Mouse (Mus musculus): ENCODE results near the gene Sap30. TPM values are rescaled to one million over a fixed set of nuclear protein-coding genes. Genes with fewer than 3 reads are reported as not detected.

The Sap30 gene
- 20.5 TPM for polyA plus RNA-seq (2012; fragmentation: generic; extraction: Trizol)
- long read RNA-seq, experiment 1, transcript Sap30-201 (4 exons, 1,178 nt), result major isoform, 54 of 57 reads
- long read RNA-seq, experiment 1, partial matches to known transcripts, result 1 of 57 reads
- long read RNA-seq, experiment 1, other reads (novel, unspliced or antisense), result 2 of 57 reads
- long read RNA-seq, experiment 2, transcript Sap30-201 (4 exons, 1,178 nt), result major isoform, 31 of 33 reads
- long read RNA-seq, experiment 2, partial matches to known transcripts, result 0 of 33 reads
- long read RNA-seq, experiment 2, other reads (novel, unspliced or antisense), result 2 of 33 reads

- Histone ChIP-seq H3ac (ENCODE audit: control insufficient read depth, insufficient read length, low read depth) (peak within 1 kb of the TSS; percentile 63), H3K79me3 (ENCODE audit: low read depth) (peaks cover 7% of the 10 kb centered on the region), H3K27me3 (ENCODE audit: control insufficient read depth, insufficient read depth, insufficient read length) (no peaks in the 10 kb centered on the region), H3K79me2 (ENCODE audit: control insufficient read depth, insufficient read depth) (peaks cover 19% of the 10 kb centered on the region), H3K4me3 (ENCODE audit: insufficient read depth, poor library complexity, severe bottlenecking) (peak within 1 kb of the TSS; percentile 79), H3K36me3 (ENCODE audit: control insufficient read depth, insufficient read depth) (peaks cover 27% of the 10 kb centered on the region)
- peak; percentile 49 for TF ChIP-seq MAX (IDR thresholded peaks at IDR 0.05)
- TF ChIP-seq MYOG (IDR thresholded peaks at IDR 0.05; ENCODE audit: control insufficient read depth, extremely low read depth, insufficient read length), result no peak
- TF ChIP-seq MYOD1 (IDR thresholded peaks at IDR 0.05; ENCODE audit: control insufficient read depth, insufficient read length, low read depth), result no peak
- TF ChIP-seq CTCF (IDR thresholded peaks at IDR 0.05; ENCODE audit: control insufficient read depth, insufficient read depth, insufficient read length), result no peak
- TF ChIP-seq CEBPB (IDR thresholded peaks at IDR 0.05; ENCODE audit: low read depth), result no peak
- TF ChIP-seq FOSL1 (IDR thresholded peaks at IDR 0.05; ENCODE audit: insufficient read depth, low read length, poor library complexity, severe bottlenecking), result no peak
- peak; percentile 3 for TF ChIP-seq USF1 (IDR thresholded peaks at IDR 0.05; ENCODE audit: low read depth)
These were observed at the start of gene Sap30 for GRCm38 (mm10) chr8:57487441-57488155. TSS of gene Sap30 (minus strand) at chr8:57487860.

DNA sequence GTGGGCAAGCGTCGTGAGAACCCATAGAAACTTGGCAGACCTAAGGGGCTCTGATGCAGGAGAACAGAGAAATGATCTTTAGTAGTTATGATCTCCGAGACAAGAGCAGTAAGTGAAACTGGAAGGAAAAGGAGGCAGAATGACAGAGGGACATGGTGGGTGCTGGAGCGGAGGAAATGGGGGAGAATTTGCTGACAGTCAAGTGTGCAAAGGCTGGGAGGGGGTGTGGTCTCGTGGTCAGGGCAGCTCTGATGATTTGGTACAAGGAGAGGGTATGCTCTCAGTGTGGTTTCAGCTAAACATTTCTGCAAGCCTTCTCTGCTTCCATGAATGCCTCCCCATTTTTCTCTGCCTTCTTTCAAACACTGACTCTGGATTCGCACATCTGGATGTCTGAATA lies 48.5 kb upstream of the Sap30 start:
- Histone ChIP-seq H3K79me3 (ENCODE audit: low read depth) (no peaks in the 10 kb centered on the region), H3K4me3 (ENCODE audit: insufficient read depth, poor library complexity, severe bottlenecking) (no peak overlapping the region), H3K79me2 (ENCODE audit: control insufficient read depth, insufficient read depth) (no peaks in the 10 kb centered on the region), H3K36me3 (ENCODE audit: control insufficient read depth, insufficient read depth) (peaks cover 22% of the 10 kb centered on the region), H3K27me3 (ENCODE audit: control insufficient read depth, insufficient read depth, insufficient read length) (no peaks in the 10 kb centered on the region), H3ac (ENCODE audit: control insufficient read depth, insufficient read length, low read depth) (no peak overlapping the region)
- TF ChIP-seq CEBPB (IDR thresholded peaks at IDR 0.05; ENCODE audit: low read depth), result no peak
- no peak for TF ChIP-seq FOSL1 (IDR thresholded peaks at IDR 0.05; ENCODE audit: insufficient read depth, low read length, poor library complexity, severe bottlenecking)
- TF ChIP-seq USF1 (IDR thresholded peaks at IDR 0.05; ENCODE audit: low read depth), result no peak

DNA sequence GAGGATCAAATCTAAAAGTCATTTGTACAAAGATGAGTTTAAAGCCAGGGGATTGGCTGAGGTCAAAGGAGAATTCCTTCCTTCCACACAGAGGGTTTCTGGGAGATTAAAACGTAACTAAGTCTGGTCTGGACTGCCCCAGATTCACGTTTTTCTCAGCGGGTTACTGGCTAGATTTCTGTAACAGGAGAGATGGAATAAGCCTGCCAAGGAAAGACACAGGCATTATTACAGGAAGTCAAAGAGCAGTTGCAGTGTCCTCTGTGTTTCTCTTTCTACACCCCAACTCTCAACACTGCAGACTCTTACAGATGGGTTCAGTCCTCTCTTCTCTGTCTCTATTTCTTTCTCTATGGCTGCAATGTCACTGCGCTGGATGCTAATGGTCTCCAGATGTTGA lies 46.8 kb upstream of the Sap30 start:
- Histone ChIP-seq H3K79me3 (ENCODE audit: low read depth) (no peaks in the 10 kb centered on the region), H3K4me3 (ENCODE audit: insufficient read depth, poor library complexity, severe bottlenecking) (no peak overlapping the region), H3K79me2 (ENCODE audit: control insufficient read depth, insufficient read depth) (no peaks in the 10 kb centered on the region), H3K27me3 (ENCODE audit: control insufficient read depth, insufficient read depth, insufficient read length) (no peaks in the 10 kb centered on the region), H3ac (ENCODE audit: control insufficient read depth, insufficient read length, low read depth) (no peak overlapping the region), H3K36me3 (ENCODE audit: control insufficient read depth, insufficient read depth) (peaks cover 22% of the 10 kb centered on the region)
- TF ChIP-seq MAX (IDR thresholded peaks at IDR 0.05) (no peak), MYOG (IDR thresholded peaks at IDR 0.05; ENCODE audit: control insufficient read depth, extremely low read depth, insufficient read length) (no peak), FOSL1 (IDR thresholded peaks at IDR 0.05; ENCODE audit: insufficient read depth, low read length, poor library complexity, severe bottlenecking) (no peak), CEBPB (IDR thresholded peaks at IDR 0.05; ENCODE audit: low read depth) (no peak), MYOD1 (IDR thresholded peaks at IDR 0.05; ENCODE audit: control insufficient read depth, insufficient read length, low read depth) (no peak)

GRCm38 (mm10) chr8:57533106-57533505 lies 45.4 kb upstream of the Sap30 start:
- no peaks in the 10 kb centered on the region for H3K79me3 ChIP-seq (ENCODE audit: low read depth)
- H3K4me3 ChIP-seq (ENCODE audit: insufficient read depth, poor library complexity, severe bottlenecking), result no peak overlapping the region
- peaks cover 22% of the 10 kb centered on the region for H3K36me3 ChIP-seq (ENCODE audit: control insufficient read depth, insufficient read depth)
- no peak for TF ChIP-seq CTCF (IDR thresholded peaks at IDR 0.05; ENCODE audit: control insufficient read depth, insufficient read depth, insufficient read length)
- no peak for TF ChIP-seq USF1 (IDR thresholded peaks at IDR 0.05; ENCODE audit: low read depth)
- TF ChIP-seq MYOG (IDR thresholded peaks at IDR 0.05; ENCODE audit: control insufficient read depth, extremely low read depth, insufficient read length), result no peak
- TF ChIP-seq MAX (IDR thresholded peaks at IDR 0.05), result no peak
- no peak for TF ChIP-seq FOSL1 (IDR thresholded peaks at IDR 0.05; ENCODE audit: insufficient read depth, low read length, poor library complexity, severe bottlenecking)
- TF ChIP-seq CEBPB (IDR thresholded peaks at IDR 0.05; ENCODE audit: low read depth), result no peak
- no peak for TF ChIP-seq MYOD1 (IDR thresholded peaks at IDR 0.05; ENCODE audit: control insufficient read depth, insufficient read length, low read depth)
- H3K79me2 ChIP-seq (ENCODE audit: control insufficient read depth, insufficient read depth), result no peaks in the 10 kb centered on the region
- no peaks in the 10 kb centered on the region for H3K27me3 ChIP-seq (ENCODE audit: control insufficient read depth, insufficient read depth, insufficient read length)
- no peak overlapping the region for H3ac ChIP-seq (ENCODE audit: control insufficient read depth, insufficient read length, low read depth)

GRCm38 (mm10) chr8:57532223-57532622 lies 44.6 kb upstream of the Sap30 start:
- no peaks in the 10 kb centered on the region for H3K27me3 ChIP-seq (ENCODE audit: control insufficient read depth, insufficient read depth, insufficient read length)
- H3K36me3 ChIP-seq (ENCODE audit: control insufficient read depth, insufficient read depth), result peaks cover 16% of the 10 kb centered on the region
- H3K79me3 ChIP-seq (ENCODE audit: low read depth), result no peaks in the 10 kb centered on the region
- TF ChIP-seq FOSL1 (IDR thresholded peaks at IDR 0.05; ENCODE audit: insufficient read depth, low read length, poor library complexity, severe bottlenecking), result no peak
- TF ChIP-seq CEBPB (IDR thresholded peaks at IDR 0.05; ENCODE audit: low read depth), result no peak
- no peak for TF ChIP-seq CTCF (IDR thresholded peaks at IDR 0.05; ENCODE audit: control insufficient read depth, insufficient read depth, insufficient read length)
- no peak for TF ChIP-seq MAX (IDR thresholded peaks at IDR 0.05)
- TF ChIP-seq MYOD1 (IDR thresholded peaks at IDR 0.05; ENCODE audit: control insufficient read depth, insufficient read length, low read depth), result no peak
- no peak for TF ChIP-seq MYOG (IDR thresholded peaks at IDR 0.05; ENCODE audit: control insufficient read depth, extremely low read depth, insufficient read length)
- no peak for TF ChIP-seq USF1 (IDR thresholded peaks at IDR 0.05; ENCODE audit: low read depth)
- no peak overlapping the region for H3ac ChIP-seq (ENCODE audit: control insufficient read depth, insufficient read length, low read depth)
- H3K79me2 ChIP-seq (ENCODE audit: control insufficient read depth, insufficient read depth), result no peaks in the 10 kb centered on the region
- H3K4me3 ChIP-seq (ENCODE audit: insufficient read depth, poor library complexity, severe bottlenecking), result no peak overlapping the region

All from C2C12 (cell line).